9 mouse cellular contexts compared by ENCODE assay signal in the genomic region with DNA sequence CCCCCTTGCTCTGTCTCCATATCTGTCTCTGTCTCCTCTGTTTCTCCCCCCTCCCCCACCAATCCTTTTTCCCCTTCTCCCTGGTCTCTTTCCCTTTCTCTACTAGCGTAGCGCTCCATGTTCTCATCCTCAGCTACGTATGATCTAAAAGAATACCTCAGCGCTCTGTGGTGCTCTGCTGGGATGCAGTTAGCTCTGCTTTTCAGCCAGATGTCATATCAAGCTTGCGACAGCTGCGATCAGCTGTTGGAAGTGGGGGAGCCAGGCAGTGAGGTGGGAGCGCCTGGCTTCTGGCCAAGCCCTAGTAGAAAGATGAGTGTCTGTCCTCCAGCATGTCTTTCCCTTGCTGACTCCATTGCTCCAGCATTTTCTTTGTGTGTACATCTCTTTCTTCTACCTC.
DNase-seq lines count a peak whose midpoint lies in the region; ATAC-seq and TF ChIP-seq lines count a peak whose summit lies in the region.
"Had no signal": no experiment of that assay in that cellular context is flagged by ENCODE, and none has a peak within 500 bp of the region (broad histone marks: within the 10 kb centered on the region; RNA-seq: fewer than 3 reads in every experiment).

No protein-coding gene starts in this region.

- H3K9ac ChIP-seq in liver, postnatal 0 days (replicated peaks), result no peak overlapping the region
- no peak overlapping the region for H3K9ac ChIP-seq in intestine, postnatal 0 days (ENCODE audit: low read depth, low read length)
- H3K9ac ChIP-seq in neural tube, embryonic 13.5 days, result no peak overlapping the region
- H3K9ac ChIP-seq: liver, embryonic 15.5 days had no signal

- H3K4me1 ChIP-seq in liver, postnatal 0 days (ENCODE audit: insufficient read depth), result 0 out of 2 replicates have a peak, but pooled peaks cover 3% of the 10 kb centered on the region
- H3K4me1 ChIP-seq in intestine, postnatal 0 days (replicated peaks; ENCODE audit: control insufficient read depth, insufficient read depth, low read length), result no peaks in the 10 kb centered on the region
- peaks cover 5% of the 10 kb centered on the region; the same call in 1 of the 2 replicates for H3K4me1 ChIP-seq in neural tube, embryonic 13.5 days (replicated peaks)
- H3K4me1 ChIP-seq: liver, embryonic 15.5 days had no signal

- no peak overlapping the region for H3K27ac ChIP-seq in liver, postnatal 0 days (ENCODE audit: low read depth)
- H3K27ac ChIP-seq in intestine, postnatal 0 days (ENCODE audit: low read depth, low read length), result no peak overlapping the region
- 0 out of 2 replicates have a peak overlapping the region, but pooled peaks have one; percentile 28 for H3K27ac ChIP-seq in neural tube, embryonic 13.5 days (replicated peaks)
- H3K27ac ChIP-seq: liver, embryonic 15.5 days had no signal

- DNase-seq in liver, result peak; percentile 33
- DNase-seq in liver, postnatal 0 days, result no peak
- peak; percentile 31 to 70 for DNase-seq in heart, adult 9 months (ENCODE audit: low spot score in 2 of 2)
- DNase-seq in thymus, postnatal 0 days (ENCODE audit: low spot score), result no peak
- no peak for DNase-seq in layer of hippocampus, adult 9-10 months (ENCODE audit: low spot score)

- no peaks in the 10 kb centered on the region for H3K36me3 ChIP-seq in liver, postnatal 0 days (replicated peaks; ENCODE audit: insufficient read depth, low read length)
- no peaks in the 10 kb centered on the region for H3K36me3 ChIP-seq in intestine, postnatal 0 days (ENCODE audit: control insufficient read depth, insufficient read depth)
- H3K36me3 ChIP-seq in neural tube, embryonic 13.5 days, result no peaks in the 10 kb centered on the region
- H3K36me3 ChIP-seq: liver, embryonic 15.5 days had no signal

- no peaks in the 10 kb centered on the region for H3K9me3 ChIP-seq in liver, postnatal 0 days (ENCODE audit: low read length)
- H3K9me3 ChIP-seq in intestine, postnatal 0 days (ENCODE audit: control insufficient read depth), result no peaks in the 10 kb centered on the region
- no peaks in the 10 kb centered on the region for H3K9me3 ChIP-seq in neural tube, embryonic 13.5 days
- H3K9me3 ChIP-seq: liver, embryonic 15.5 days had no signal

- H3K4me3 ChIP-seq in liver, postnatal 0 days (ENCODE audit: low read depth, low read length), result no peak overlapping the region
- H3K4me3 ChIP-seq in intestine, postnatal 0 days (ENCODE audit: low read depth, low read length), result no peak overlapping the region
- no peak overlapping the region for H3K4me3 ChIP-seq in neural tube, embryonic 13.5 days
- H3K4me3 ChIP-seq: liver, embryonic 15.5 days had no signal

- no peaks in the 10 kb centered on the region for H3K27me3 ChIP-seq in liver, postnatal 0 days (ENCODE audit: insufficient read depth, low read length)
- no peaks in the 10 kb centered on the region for H3K27me3 ChIP-seq in intestine, postnatal 0 days (replicated peaks; ENCODE audit: control insufficient read depth, insufficient read depth, low read length)
- H3K27me3 ChIP-seq in neural tube, embryonic 13.5 days, result no peaks in the 10 kb centered on the region
- H3K27me3 ChIP-seq: liver, embryonic 15.5 days had no signal

- ATAC-seq in liver, postnatal 0 days, result no peak
- no peak for ATAC-seq in intestine, postnatal 0 days
- ATAC-seq in neural tube, embryonic 13.5 days (ENCODE audit: low read depth), result peak; percentile 75; the same call in 1 of the 2 replicates
- ATAC-seq in megakaryocyte-erythroid progenitor cell, adult 5-6 weeks (replicated peaks; ENCODE audit: low FRiP score, low TSS enrichment, poor library complexity, severe bottlenecking), result no peak

- H3K4me2 ChIP-seq in liver, postnatal 0 days (ENCODE audit: low read depth, low read length), result no peak overlapping the region
- H3K4me2 ChIP-seq in intestine, postnatal 0 days (replicated peaks; ENCODE audit: low read depth), result 0 out of 2 replicates have a peak overlapping the region, but pooled peaks have one; percentile 6
- H3K4me2 ChIP-seq in neural tube, embryonic 13.5 days, result no peak overlapping the region
- H3K4me2 ChIP-seq: liver, embryonic 15.5 days had no signal

- no peak for TF ChIP-seq EP300 in liver, postnatal 0 days (IDR thresholded peaks at IDR 0.05; ENCODE audit: low read depth)

- no peak for TF ChIP-seq CTCF in liver, postnatal 0 days (IDR thresholded peaks at IDR 0.05; ENCODE audit: low read depth)
- no peak for TF ChIP-seq CTCF in intestine, postnatal 0 days (IDR thresholded peaks at IDR 0.05; ENCODE audit: low read depth)

- WGBS in liver, postnatal 0 days (ENCODE audit: insufficient replicate concordance), result 77% methylated on average over 7 of the region's 7 CpGs
- WGBS in intestine, postnatal 0 days, result 62% methylated on average over 7 of the region's 7 CpGs
- 74% methylated on average over 7 of the region's 7 CpGs for WGBS in neural tube, embryonic 13.5 days

Comparison
In these comparisons a context has a peak if more than half of its experiments do, and no peak if none do; other contexts are left out.
1. DNase-seq: peak in liver (single experiment) and heart, adult 9 months (2 of 2); none in liver, postnatal 0 days (single experiment), thymus, postnatal 0 days (single experiment) and layer of hippocampus, adult 9-10 months (single experiment).